Mouse (Mus musculus) intestine, embryonic 16.5 days (tissue): ENCODE data around the gene Fgf2. TPM values are rescaled to one million over a fixed set of nuclear protein-coding genes. Genes with fewer than 3 reads are reported as not detected.

Experiments used
- ATAC-seq: fragments of 200-750 bp; cut with Nextera tagmentation; 2 replicates; pipeline ENCODE4 v1.8.0; 2017; ENCODE audit warnings: moderate TSS enrichment, moderate library complexity
- H3K27ac ChIP-seq: fragments of 300-500 bp; sonication (generic); 2 replicates; pipeline ENCODE4 v1.5.1; 2014; ENCODE audit warnings: mild to moderate bottlenecking, low read length
- H3K27me3 ChIP-seq: fragments of 300-500 bp; sonication (generic); replicated peaks from 2 replicates; pipeline ENCODE4 v1.6.1; 2014; ENCODE audit warnings: low read length, control low read depth, mixed read lengths; ENCODE audit not compliant: control insufficient read depth, insufficient read depth
- H3K36me3 ChIP-seq: fragments of 300-500 bp; sonication (generic); 2 replicates; pipeline ENCODE4 v1.6.1; 2014; ENCODE audit warnings: low read length, control low read depth; ENCODE audit not compliant: control insufficient read depth, insufficient read depth
- H3K4me1 ChIP-seq: fragments of 300-500 bp; sonication (generic); 2 replicates; pipeline ENCODE4 v1.6.1; 2014; ENCODE audit warnings: low read length, control low read depth, mixed read lengths; ENCODE audit not compliant: control insufficient read depth, insufficient read depth
- H3K4me2 ChIP-seq: fragments of 300-500 bp; sonication (generic); 2 replicates; pipeline ENCODE4 v1.6.1; 2014; ENCODE audit warnings: low read depth, low read length, control low read depth
- H3K4me3 ChIP-seq: fragments of 300-500 bp; sonication (generic); 2 replicates; pipeline ENCODE4 v1.5.1; 2014; ENCODE audit warnings: mild to moderate bottlenecking, low read length
- H3K9ac ChIP-seq: fragments of 300-500 bp; sonication (generic); 2 replicates; pipeline ENCODE4 v1.6.1; 2014; ENCODE audit warnings: low read depth, low read length
- H3K9me3 ChIP-seq: fragments of 300-500 bp; sonication (generic); 2 replicates; pipeline ENCODE4 v1.6.1; 2016; ENCODE audit warnings: low read length, control low read depth; ENCODE audit not compliant: control insufficient read depth
- WGBS: fragments of 180-500 bp; shearing (Covaris S2); extraction: QIAGEN DNeasy Blood & Tissue Kit; methylation state at CpG from one replicate; pipeline ENCODE4 v1.1.7; 2014; 5-methylcytosine and 5-hydroxymethylcytosine counted together
- polyA plus RNA-seq: library from polyadenylated mRNA; unstranded; fragments of >200 nt; fragmentation: Nextera tagmentation; extraction: Ambion mirVana; gene quantifications from 2 replicates; pipeline ENCODE4 v1.2.1, GENCODE M21; 2015

Gene Fgf2
- 2.1 and 2.5 TPM in 2 replicates for polyA plus RNA-seq

- 1% methylated on average over 74 of the region's 75 CpGs for WGBS
- Histone ChIP-seq H3K27ac (no peak within 1 kb of the TSS), H3K4me2 (peak within 1 kb of the TSS; percentile 97), H3K4me1 (peaks cover 12% of the 10 kb centered on the region), H3K9me3 (no peaks in the 10 kb centered on the region), H3K27me3 (peaks cover 19% of the 10 kb centered on the region; the same call in 1 of the 2 replicates), H3K4me3 (peak within 1 kb of the TSS; percentile 72), H3K36me3 (no peaks in the 10 kb centered on the region), H3K9ac (peak within 1 kb of the TSS; percentile 79)
- ATAC-seq, result peak; percentile 76
Measured at GRCm38 (mm10) chr3:37348221-37349165, at the start of gene Fgf2. Gene Fgf2 (plus strand): TSS chr3:37348346.

GRCm38 (mm10) chr3:37299470-37299869 is 48.7 kb upstream of the Fgf2 start:
- Histone ChIP-seq H3K36me3 (no peaks in the 10 kb centered on the region), H3K27ac (no peak overlapping the region), H3K9me3 (no peaks in the 10 kb centered on the region), H3K4me2 (no peak overlapping the region), H3K27me3 (no peaks in the 10 kb centered on the region), H3K4me3 (no peak overlapping the region), H3K9ac (no peak overlapping the region), H3K4me1 (no peaks in the 10 kb centered on the region)
- WGBS, result 79% methylated on average over 3 of the region's 3 CpGs
- ATAC-seq, result no peak

- H3K27me3 ChIP-seq, result no peaks in the 10 kb centered on the region
- no peak overlapping the region for H3K4me3 ChIP-seq
- no peak overlapping the region for H3K27ac ChIP-seq
- no peaks in the 10 kb centered on the region for H3K9me3 ChIP-seq
- no peak overlapping the region for H3K4me2 ChIP-seq
- H3K4me1 ChIP-seq, result no peaks in the 10 kb centered on the region
- ATAC-seq, result no peak
- 40% methylated on average over 12 of the region's 12 CpGs for WGBS
- H3K36me3 ChIP-seq, result no peaks in the 10 kb centered on the region
- H3K9ac ChIP-seq, result no peak overlapping the region
Measured at GRCm38 (mm10) chr3:37302685-37303084, 45.5 kb upstream of the Fgf2 start.

GRCm38 (mm10) chr3:37303392-37304139 is 44.6 kb upstream of the Fgf2 start:
- no peaks in the 10 kb centered on the region for H3K4me1 ChIP-seq
- no peak overlapping the region for H3K4me3 ChIP-seq
- no peaks in the 10 kb centered on the region for H3K27me3 ChIP-seq
- 66% methylated on average over 8 of the region's 8 CpGs for WGBS
- ATAC-seq, result no peak
- no peaks in the 10 kb centered on the region for H3K36me3 ChIP-seq
- H3K4me2 ChIP-seq, result no peak overlapping the region
- no peak overlapping the region for H3K9ac ChIP-seq
- H3K27ac ChIP-seq, result no peak overlapping the region
- no peaks in the 10 kb centered on the region for H3K9me3 ChIP-seq

GRCm38 (mm10) chr3:37311897-37312369 is 36.2 kb upstream of the Fgf2 start:
- H3K36me3 ChIP-seq, result no peaks in the 10 kb centered on the region
- ATAC-seq, result no peak; the same call in 1 of the 2 replicates
- H3K27ac ChIP-seq, result no peak overlapping the region
- peaks cover 7% of the 10 kb centered on the region for H3K4me1 ChIP-seq
- H3K9ac ChIP-seq, result peak overlapping the region; percentile 90
- no peaks in the 10 kb centered on the region for H3K9me3 ChIP-seq
- WGBS, result 2% methylated on average over 10 of the region's 10 CpGs
- peak overlapping the region; percentile 80 for H3K4me2 ChIP-seq
- peak overlapping the region; percentile 89 for H3K4me3 ChIP-seq
- H3K27me3 ChIP-seq, result no peaks in the 10 kb centered on the region

GRCm38 (mm10) chr3:37312370-37312941 is 35.7 kb upstream of the Fgf2 start, which contains the start of the genes Bbs12 and Cetn4:
Gene Bbs12 (plus strand): TSS chr3:37312554.
Gene Cetn4 (minus strand): TSS chr3:37312708.
- peak within 1 kb of the TSS; percentile 80 for H3K4me2 ChIP-seq
- under 1% methylated on average over 54 of the region's 54 CpGs for WGBS
- peaks cover 7% of the 10 kb centered on the region for H3K4me1 ChIP-seq
- H3K36me3 ChIP-seq, result no peaks in the 10 kb centered on the region
- no peaks in the 10 kb centered on the region for H3K27me3 ChIP-seq
- H3K4me3 ChIP-seq, result peak within 1 kb of the TSS; percentile 89
- H3K9me3 ChIP-seq, result no peaks in the 10 kb centered on the region
- ATAC-seq, result peak; percentile 100
- peak within 1 kb of the TSS; percentile 90 for H3K9ac ChIP-seq
- peak within 1 kb of the TSS; percentile 70 for H3K27ac ChIP-seq

- Histone ChIP-seq H3K9me3 (no peaks in the 10 kb centered on the region), H3K36me3 (no peaks in the 10 kb centered on the region), H3K9ac (peak overlapping the region; percentile 27; the same call in 1 of the 2 replicates), H3K4me2 (peak overlapping the region; percentile 80), H3K4me1 (peaks cover 7% of the 10 kb centered on the region), H3K4me3 (no peak overlapping the region; the same call in 1 of the 2 replicates), H3K27ac (peak overlapping the region; percentile 43; the same call in 1 of the 2 replicates), H3K27me3 (no peaks in the 10 kb centered on the region)
- no peak for ATAC-seq
- 21% methylated on average over 1 of the region's 1 CpGs for WGBS
Measured at GRCm38 (mm10) chr3:37313371-37313770, 34.8 kb upstream of the Fgf2 start.

- Histone ChIP-seq H3K4me1 (peaks cover 7% of the 10 kb centered on the region), H3K9ac (no peak overlapping the region), H3K27ac (no peak overlapping the region), H3K9me3 (no peaks in the 10 kb centered on the region), H3K4me3 (no peak overlapping the region), H3K36me3 (no peaks in the 10 kb centered on the region), H3K27me3 (no peaks in the 10 kb centered on the region), H3K4me2 (no peak overlapping the region)
- no peak for ATAC-seq
- WGBS, result 96% methylated on average over 1 of the region's 1 CpGs
Measured at GRCm38 (mm10) chr3:37316233-37316632, 31.9 kb upstream of the Fgf2 start.

GRCm38 (mm10) chr3:37324310-37324709 is 23.8 kb upstream of the Fgf2 start:
- 43% methylated on average over 3 of the region's 3 CpGs for WGBS
- no peak for ATAC-seq
- no peak overlapping the region for H3K4me2 ChIP-seq
- no peak overlapping the region for H3K27ac ChIP-seq
- no peaks in the 10 kb centered on the region for H3K9me3 ChIP-seq
- H3K4me3 ChIP-seq, result no peak overlapping the region
- no peaks in the 10 kb centered on the region for H3K27me3 ChIP-seq
- no peaks in the 10 kb centered on the region for H3K36me3 ChIP-seq
- H3K9ac ChIP-seq, result no peak overlapping the region
- no peaks in the 10 kb centered on the region for H3K4me1 ChIP-seq
